Mouse (Mus musculus): ENCODE measurements around the gene Tmem164.

Tmem164 gene

DNA sequence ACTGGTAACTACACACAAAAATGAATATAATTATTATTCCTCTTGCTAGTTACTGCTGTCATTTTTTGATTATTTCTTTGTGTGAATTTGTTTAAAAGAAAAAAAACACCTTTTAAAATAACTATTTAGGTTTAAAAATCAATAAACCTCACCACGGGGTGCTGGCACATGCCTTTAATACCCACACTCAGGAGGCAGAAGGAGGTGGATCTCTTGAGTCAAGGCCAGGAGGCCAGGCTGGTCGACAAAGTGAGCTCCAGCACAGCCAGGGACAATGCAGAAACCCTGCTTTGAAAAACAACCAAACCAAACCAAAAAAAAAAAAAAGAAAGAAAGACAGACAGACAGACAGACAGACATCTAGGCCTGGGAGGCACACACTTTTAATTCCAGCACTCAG, 12.1 kb downstream of the Tmem164 start:
- DNase-seq, result no peak

DNA sequence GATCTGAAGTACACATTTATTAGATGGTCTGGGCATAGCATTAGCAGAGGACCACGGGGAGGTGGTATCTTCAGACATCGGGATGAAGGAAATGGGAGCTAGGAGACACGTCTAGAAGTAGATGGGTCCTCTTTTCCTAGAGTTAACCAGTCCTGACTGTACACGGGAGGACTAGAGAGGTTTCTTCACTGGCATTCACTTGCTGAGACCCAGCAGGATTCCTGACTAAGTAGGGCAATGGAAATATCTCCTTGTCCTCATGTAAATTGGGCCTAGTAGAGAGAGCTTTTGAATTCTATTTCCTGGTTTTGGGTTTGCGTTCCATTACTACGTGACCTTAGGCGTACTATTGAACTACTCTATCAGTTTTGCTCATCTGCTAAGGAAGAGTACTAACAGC, 13.1 kb downstream of the Tmem164 start:
- no peak for DNase-seq

DNA sequence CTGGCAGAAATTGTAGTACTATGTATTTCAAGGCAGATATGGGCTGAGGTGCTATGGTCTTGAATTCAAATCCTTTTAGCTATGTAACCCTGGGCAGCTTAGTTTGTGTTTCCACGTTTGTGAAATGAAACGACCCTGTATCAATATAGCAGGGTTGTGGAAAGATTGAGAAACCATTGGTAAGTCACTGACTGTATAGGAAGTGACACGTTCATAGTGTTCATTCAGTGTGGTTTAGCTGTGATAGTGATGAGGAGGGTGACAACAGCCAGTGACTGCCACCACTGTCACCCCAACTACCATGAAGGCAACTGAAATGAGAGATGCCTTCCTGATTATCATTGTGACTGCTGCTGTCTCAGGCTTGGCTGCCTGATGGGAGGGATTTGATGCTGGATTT, 13.7 kb downstream of the Tmem164 start:
- DNase-seq, result no peak

DNA sequence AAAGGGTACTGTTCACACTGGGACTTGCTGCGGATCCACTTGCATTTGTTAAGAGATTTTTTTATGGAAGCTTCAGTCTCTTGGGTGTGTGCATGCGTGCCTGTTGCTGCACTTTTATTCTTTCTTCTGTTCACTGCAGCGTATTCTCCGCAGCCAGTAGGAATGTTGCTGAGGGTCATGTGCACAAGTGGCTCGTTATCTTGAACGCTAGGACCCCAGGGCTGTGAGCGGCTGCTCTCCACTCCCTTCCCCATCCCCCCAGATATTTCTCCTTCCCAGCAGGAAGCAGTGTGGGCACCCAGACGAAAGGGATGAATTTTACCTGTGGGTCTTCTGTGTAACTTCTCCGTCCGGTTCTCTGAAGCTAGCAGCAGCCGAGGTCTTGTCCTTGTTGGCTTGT, 15.6 kb downstream of the Tmem164 start:
- DNase-seq, result no peak

DNA sequence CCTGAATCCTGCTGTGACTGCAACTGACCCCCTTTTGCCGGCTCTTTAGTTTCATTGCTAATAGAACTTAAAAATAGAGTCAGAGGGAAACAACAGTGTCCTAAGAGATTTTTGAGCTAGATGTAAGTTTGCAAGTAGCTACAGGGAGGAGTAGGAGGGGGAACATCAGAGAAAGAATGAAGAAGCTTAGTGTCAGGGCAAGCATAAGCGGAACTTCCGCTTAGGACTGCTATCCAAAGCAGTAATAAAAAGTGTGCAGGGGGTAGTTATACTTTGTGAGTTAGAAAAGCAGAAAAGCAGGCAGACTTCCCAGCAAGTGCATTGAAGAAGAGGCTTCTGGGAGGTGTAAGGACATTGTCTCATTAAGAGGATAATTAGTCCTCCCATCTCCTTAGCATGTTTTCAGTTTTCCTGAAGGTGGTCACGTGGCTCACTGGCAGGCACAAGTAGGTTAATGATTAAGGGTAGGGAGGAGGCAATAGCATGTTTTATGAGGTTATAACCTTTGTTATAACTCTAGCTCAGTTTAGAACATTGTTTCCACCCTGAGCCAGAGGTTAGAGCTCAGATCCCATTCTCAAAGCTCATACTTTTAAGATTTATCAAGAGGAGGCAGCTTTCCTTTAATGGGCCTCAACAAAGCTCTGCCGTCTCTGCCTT, 16.5 kb downstream of the Tmem164 start:
- DNase-seq, result no peak

DNA sequence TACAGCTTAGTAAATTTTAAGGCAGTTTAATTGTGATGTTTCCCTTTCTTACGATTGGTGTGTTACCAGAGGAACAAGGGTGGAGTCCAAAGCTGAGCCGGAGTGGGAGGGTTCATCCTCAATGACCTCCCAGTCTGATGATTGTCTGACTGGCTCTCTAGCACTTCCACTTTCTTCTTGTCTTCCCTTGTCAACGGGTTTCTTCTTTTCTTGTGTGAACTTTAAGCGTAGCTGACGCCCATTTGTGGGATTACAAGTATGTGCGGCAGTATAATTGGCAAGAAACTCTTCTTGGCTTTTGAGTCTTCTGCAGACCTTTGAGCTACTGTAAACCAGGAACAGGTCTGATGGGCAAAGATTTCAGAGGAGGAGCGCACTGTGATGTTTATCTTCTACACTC, 17.0 kb downstream of the Tmem164 start:
- no peak for DNase-seq

DNA sequence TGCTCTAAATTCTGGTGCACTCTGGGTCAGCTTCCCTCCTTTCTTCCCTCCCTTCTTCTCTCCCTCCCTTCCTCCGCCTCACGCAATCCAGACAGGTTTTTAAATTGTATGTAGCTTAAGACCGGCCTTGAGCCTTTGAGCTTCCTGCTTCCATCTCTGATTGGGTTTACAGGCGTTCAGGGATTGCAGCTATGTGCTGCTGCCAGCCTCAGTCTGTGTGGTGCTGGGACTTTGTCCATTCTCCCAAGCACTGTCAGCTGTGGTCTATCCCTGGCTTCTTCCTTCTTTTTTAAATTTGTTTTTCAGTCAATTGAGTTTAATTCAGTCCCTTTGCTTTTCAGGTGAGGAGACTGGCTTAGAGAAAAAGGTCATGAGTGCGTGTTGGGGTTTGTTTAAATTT, 20.9 kb downstream of the Tmem164 start:
- DNase-seq, result no peak

DNA sequence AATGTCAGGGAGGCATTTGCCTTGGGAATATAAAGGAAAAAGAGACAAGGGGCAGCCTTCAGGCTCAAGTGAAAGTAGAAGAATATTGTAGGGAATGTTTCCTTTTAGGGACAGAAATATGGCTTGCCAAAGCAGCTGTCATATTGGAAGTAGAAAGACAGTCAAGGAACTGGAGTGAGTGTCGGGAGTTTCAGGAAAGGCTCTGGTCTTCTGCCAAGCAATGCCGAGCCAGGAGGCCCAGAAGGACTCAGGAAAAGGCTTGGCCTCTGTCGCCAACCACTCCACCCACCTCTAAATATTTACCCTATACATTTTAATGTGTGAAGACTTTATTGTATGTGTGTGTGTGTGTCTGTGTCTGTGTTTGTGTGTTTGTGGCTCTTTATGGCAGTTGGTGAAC, 21.4 kb downstream of the Tmem164 start:
- DNase-seq, result no peak

DNA sequence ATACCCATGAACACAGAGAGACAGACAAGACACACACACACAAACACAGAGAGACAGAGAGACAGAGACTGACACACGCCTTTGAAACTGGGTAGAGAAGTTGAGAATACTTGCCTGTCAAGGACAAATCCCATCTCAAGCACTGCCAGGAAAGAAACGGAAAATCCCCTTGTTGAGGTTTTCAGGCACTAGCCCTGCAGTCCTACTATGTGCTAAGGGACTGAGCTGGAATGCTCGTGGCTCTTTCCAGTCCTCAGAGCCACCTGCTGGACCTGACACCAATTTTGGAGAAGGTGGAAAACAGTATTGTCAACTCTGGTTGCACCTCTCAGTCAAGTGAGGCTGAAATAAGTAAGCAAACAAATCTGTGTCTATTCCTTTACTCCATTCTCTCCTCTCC, 22.7 kb downstream of the Tmem164 start:
- DNase-seq, result no peak

DNA sequence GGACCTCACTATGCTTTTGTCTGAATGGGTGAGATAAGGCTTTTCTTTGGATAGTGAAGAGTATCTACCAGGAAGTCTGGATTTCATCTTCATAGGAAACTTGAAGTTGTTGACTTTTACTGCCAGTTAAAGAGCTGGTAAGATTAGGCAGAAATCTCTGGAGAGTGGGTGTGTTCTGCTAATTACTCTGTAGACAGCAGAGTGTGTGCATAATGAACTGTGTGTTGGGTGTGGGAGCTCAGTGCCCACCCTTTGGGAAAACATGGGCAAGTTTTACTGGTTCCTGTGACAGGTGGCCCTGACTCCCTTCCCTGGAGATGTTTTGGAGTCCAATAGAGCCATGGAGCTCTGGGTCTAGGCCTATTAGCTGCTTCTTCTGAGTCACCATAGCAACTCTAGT, 27.1 kb downstream of the Tmem164 start:
- DNase-seq, result no peak

DNA sequence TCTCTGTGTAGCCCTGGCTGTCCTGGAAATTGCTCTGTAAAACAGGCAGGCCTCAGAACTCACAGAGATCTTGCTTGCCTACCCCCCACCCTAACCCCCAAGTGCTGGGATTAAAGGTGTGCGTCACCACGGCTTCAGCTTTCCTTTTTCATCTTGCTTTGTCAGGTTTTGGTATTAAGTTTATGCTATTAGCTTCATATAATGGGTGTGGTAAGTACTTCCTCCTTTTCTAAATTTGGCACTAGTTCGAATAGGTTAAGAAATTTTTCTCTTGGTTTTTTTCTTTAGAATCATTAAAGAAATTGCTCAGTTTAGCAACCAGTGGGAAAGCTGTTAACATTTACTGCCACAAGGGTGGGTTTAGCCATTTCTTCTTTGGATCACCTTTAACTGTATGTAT, 34.8 kb downstream of the Tmem164 start:
- no peak for DNase-seq

DNA sequence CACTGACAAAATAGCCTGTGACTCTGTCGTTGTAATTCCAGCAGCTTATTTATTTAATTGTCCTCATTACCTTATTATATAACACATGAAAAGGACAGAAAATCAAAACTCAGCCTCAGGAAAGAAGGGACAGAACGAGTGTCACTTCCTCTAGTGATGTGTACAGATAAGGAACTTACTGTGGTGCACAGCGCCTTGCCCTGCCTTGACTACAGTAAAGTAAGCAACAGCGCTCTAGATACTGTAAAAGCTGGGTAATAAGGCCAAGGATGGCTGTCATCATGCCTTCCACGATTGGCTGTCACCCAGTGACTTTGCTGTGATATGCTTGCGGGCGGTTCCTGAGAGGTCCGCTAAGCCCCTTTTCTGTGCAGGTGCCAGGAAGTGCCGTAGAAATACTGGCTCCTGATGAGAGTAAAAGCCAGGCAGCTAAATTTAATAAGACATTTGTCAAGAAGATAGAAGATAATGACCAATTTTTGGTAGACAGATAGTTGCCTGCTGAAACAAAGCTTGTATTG, 36.8 kb downstream of the Tmem164 start:
- peak in 1 of 2 experiments; percentile 18 for DNase-seq

DNA sequence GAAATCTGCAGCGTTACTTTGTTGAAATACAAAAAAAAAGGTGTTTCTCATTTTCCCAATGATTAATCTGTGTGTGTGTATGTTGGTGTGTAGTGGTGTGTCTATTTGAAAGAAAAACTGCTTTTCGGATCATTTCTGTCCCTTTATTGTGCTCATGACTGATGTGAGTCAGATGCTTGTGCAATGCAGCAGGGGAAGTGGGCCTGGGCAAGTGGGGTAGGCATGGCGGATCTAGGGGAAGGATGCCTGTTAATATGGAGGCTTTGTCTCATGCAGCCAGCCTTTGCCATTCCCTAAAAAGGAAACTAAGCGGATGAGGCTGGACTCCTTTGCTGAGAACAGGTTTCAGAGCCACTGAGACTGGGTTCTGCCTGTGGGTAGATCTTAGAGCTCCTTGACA, 37.6 kb downstream of the Tmem164 start:
- no peak for DNase-seq

DNA sequence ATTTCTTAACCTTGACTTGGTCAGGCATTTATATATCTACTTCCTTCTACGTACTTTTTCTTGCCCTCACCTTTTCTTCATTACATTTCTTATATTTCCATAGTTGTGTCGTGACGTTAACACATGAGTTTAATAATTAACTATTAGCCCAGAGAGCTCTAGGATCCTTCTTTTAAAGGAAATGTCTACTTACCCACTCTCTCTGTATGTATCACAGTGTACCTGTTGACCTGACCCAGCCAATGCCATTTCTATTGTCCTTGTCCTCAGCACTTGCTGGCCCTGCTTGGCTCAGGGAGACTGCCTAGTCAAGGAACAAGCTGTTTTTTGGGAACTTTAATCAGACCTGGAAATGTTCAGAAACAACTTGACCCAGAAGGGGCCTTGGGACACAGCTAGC, 40.7 kb downstream of the Tmem164 start:
- no peak for DNase-seq

DNA sequence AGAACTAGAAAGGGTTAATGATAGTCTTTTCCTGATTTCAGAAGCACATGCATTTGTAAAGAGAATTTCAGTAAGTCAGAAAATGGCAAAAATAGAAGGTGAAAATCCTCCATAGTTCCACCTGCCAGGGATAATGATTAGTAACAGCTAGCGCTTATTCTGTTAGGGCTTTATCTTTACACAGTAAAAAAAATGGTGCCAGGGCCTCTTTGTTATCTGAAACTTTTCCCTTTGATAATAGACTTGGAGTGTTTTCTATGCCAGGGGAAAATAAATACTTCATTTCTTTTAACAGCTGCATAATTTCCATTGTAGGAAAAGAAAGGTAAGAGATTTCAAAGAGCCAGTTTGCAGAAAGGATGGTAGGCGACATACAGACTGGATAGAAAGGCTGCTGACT, 43.0 kb downstream of the Tmem164 start:
- DNase-seq, result no peak

DNA sequence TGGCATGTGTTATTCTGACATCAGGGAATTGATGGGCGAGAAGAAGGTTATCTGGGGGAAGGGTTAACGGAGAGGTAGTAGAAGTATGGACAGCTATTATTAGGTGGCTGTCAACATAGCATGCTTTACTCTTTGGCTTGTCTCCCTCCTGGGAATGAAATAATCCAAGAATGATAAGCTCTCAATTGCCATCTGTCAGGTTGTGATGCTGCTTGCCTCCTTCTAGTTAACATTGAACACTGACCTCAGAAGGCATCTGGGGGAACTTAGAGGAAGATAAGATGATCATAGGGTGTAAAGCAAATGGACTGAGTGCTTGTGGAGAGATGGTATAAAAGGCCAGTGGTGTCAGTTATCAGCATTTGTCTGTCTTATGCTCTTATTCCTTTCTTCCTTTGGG, 44.4 kb downstream of the Tmem164 start:
- no peak for DNase-seq

DNA sequence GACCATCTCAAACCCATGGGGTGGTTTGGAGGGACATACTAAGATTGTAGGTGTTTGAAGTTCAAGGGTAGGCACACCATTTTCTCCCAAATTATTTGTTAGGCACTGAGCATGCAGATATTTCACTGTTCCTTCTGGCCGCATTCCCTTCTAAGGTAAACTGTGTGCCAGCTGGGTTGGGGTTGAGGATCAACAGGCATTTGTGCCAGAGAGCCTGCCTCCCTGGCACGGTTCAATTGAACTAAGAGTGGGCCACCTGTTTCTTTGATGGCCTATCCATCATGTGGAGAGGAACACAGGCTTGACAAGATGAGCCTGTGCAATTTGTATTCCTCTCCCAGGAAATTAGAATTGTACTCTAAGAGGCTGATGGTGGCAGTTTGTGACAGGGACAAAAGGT, 45.1 kb downstream of the Tmem164 start:
- no peak for DNase-seq

DNA sequence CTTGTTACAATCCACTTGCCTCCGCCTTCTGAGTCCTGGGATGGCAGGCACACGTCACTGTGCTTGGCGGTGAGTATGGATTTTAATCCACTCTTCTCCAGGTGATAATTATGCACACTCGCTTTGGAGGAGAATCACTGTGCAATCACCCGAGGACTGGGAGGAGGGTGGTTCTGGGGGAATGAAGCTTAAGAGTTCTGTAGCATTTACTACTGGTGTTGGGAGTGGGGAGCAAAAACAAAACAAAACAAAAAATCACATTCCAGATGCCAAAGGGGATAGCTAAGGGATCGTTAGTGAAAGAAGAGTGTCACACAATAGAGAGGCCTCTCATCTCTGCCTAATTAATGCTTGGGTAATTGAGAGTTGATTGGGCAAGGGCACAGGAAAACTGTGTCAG, 46.6 kb downstream of the Tmem164 start:
- DNase-seq, result no peak

DNA sequence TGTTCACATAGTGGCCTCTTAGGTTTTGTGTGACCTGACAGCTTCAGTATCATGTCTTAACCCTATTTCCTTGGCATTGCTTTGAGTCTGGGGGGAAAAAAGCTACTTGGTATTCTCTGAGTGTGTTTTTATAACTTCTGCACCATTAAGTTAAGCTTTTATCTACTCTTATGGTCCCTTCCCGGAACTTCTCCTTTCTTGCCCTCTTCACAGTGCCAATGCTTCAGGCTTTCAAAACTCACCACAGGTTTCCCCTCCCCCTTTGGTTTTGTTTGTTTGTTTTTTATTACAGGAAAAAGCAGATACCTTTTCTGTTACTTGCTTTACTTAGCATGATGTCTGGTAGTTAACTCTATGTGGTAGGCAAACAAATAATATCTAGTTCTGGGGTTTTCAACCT, 47.8 kb downstream of the Tmem164 start:
- DNase-seq, result no peak

DNA sequence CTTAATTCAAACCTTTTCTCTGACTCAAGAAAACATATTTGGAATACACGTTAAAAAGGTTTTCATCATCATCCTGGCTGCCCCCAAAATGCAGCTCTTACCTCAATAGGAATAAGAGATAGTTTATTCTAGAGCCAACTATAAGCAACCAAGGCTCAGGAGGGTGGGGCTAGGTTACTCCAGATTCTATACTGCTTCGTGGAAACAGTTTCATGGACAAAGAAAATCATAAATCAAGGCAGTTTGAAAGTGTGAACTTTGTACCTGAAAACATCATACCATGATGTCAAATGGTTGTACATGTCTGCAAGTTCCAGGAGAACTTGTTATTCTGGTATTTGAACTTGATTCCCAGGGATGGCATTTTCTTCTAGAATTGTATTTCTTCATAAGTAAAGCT, 48.3 kb downstream of the Tmem164 start:
- DNase-seq, result no peak

DNA sequence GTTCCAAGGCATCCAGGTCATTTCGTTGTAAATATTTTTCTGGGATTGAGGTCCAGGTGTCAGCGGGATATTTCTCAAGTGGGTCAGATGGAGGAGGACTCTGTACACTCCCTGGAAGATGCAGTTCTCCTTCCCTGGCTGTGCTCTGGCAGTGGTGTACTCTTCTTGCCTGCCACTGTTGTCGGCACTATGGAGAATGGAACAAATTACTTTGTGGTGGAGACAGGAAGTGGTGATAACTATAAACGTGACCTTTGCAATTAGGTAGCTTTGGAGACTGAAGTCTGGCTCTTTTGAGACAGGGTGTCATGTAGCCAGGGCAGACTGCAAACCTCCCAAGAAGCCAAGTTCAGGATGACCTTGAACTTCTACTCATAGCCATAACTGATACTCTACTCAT, 55.9 kb downstream of the Tmem164 start:
- DNase-seq, result no peak

DNA sequence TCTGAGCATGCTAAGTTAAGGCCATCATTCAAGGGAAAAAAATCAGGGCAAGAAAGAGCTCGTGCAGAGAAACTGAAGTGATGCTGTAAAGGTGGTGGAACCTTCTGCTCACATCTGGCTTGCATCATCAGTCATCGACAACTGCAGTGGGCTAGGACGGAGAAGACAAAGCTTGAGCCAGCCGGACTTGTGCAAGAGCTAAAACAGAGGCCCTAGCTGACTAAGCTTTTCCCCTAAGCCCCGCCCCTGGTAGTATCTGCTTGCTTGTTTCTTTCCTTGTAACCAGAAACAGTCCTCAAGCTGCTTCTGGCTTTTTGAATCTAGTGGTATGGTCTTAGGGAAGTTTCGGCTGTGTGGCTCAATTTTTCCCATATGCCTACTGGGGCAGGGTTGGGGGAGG, 56.5 kb downstream of the Tmem164 start:
- DNase-seq, result no peak

DNA sequence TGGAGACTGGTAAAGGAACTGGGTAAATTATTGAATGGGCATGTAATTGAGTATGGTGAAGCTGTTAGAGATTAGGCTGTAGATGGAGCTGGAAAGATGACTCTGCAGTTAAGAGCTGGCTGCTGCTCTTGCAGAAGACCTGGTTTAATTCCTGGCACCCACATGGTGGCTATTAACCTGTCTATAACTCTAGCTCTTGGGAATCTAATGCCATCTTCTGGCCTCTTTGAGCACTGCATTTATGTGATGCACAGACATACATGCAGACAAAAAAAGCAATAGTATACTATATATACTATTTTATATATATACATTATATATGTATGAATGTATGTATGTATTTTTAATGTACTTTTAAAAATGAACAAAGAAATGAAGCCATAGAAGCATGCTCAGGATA, 66.2 kb downstream of the Tmem164 start:
- DNase-seq, result no peak

DNA sequence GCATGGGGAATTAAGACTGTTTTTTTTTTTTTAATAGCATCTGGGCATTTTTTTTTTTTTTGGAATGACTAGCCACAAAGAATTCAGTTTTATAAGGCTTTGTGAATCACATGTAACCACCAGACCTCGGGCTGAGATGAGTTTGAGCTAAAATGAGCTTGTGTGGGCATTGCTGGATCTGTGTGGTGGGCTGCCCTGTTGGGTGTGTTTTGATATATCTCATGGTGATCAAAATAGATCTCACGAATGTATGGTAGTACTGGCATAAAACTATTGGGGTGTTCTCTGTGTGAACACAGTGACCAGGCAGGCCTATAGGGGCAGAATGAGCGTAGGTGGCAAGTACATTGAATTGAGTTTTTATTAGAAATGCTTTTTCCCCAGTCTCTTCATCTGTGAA, 67.4 kb downstream of the Tmem164 start:
- DNase-seq, result no peak

DNA sequence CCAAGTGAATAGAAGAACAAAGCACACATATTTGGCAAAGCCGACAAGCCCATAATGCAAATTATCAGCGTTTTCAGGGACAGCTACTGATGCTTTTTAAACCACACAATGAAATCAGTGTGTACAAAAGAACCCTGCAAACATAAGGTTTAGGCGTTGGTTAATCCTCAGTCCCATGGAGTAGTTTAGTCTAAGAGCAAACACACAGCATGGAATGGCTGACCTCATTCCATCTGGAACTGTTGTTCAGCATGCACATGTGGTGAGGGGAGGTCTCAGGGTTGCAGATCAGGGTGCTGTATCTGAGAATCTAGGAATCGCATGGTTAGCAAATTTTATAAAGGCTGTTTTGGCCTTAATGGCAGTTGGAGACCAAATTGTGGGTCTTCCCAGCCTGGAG, 69.6 kb downstream of the Tmem164 start:
- no peak for DNase-seq

DNA sequence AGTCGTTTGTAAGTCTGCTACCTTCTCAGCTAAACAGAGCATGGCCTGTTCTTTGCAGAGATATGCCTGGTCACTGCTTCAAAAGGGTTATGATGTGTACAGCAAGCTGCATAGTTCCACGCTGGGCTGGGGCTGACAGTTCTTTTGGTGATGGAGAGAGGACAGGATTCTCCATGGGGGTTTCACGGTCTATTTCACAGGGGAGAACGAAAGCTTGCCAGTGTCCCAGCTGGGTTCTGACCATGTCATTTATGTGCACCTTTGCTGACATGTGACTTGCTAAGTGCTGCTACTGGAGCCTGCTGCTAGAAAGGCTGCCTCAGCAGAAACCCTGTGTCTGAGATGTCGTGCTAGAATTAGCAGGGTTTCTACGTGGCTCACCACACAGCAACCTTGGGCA, 74.3 kb downstream of the Tmem164 start:
- DNase-seq, result no peak

Measured in thymus, adult 18-20 months (tissue).